Mouse (Mus musculus) thymus, adult 2 months (tissue): Measurements from ENCODE around the gene Foxj2.

Experiments used
- CTCF ChIP-seq: fragments of 200-500 bp; IDR thresholded peaks from 2 replicates; pipeline ENCODE4 v1.5.1; 2012; ENCODE audit warnings: mild to moderate bottlenecking, control low read depth, low read length, moderate library complexity, borderline replicate concordance; ENCODE audit not compliant: control insufficient read depth, poor library complexity, insufficient read depth; ENCODE audit errors: extremely low read depth
- POLR2A ChIP-seq: fragments of 200-500 bp; IDR thresholded peaks from 2 replicates; pipeline ENCODE4 v1.6.1; 2012; ENCODE audit warnings: mild to moderate bottlenecking, low read length, control low read depth, moderate library complexity; ENCODE audit not compliant: control insufficient read depth, poor library complexity, insufficient read depth; ENCODE audit errors: extremely low read depth

GRCm38 (mm10) chr6:122824086-122824485 lies 4.4 kb downstream of the Foxj2 start:
- TF ChIP-seq CTCF: no peak
- no peak for TF ChIP-seq POLR2A
